Mouse (Mus musculus) liver, embryonic 13.5 days (tissue): ENCODE data around the gene Il15ra. TPM values are rescaled to one million over a fixed set of nuclear protein-coding genes. Genes with fewer than 3 reads are reported as not detected.

Source experiments
- ATAC-seq: fragments of 200-750 bp; cut with Nextera tagmentation; 2 replicates; pipeline ENCODE4 v1.8.0; 2017; ENCODE audit warnings: low read depth, mild to moderate bottlenecking, moderate number of reproducible peaks, moderate library complexity
- DNase-seq: peaks from one replicate; pipeline ENCODE4 v3.0.0; 2022
- H3K27ac ChIP-seq: fragments of 300-500 bp; sonication (generic); 2 replicates; pipeline ENCODE4 v1.5.1; 2015; ENCODE audit warnings: moderate library complexity, mild to moderate bottlenecking, inconsistent platforms
- H3K27me3 ChIP-seq: fragments of 300-500 bp; sonication (generic); 2 replicates; pipeline ENCODE4 v1.6.1; 2015; ENCODE audit warnings: mild to moderate bottlenecking, inconsistent platforms
- H3K36me3 ChIP-seq: fragments of 300-500 bp; sonication (generic); 2 replicates; pipeline ENCODE4 v1.6.1; 2015; ENCODE audit warnings: mild to moderate bottlenecking, inconsistent platforms
- H3K4me1 ChIP-seq: fragments of 300-500 bp; sonication (generic); replicated peaks from 2 replicates; pipeline ENCODE4 v1.6.1; 2015; ENCODE audit warnings: inconsistent platforms
- H3K4me2 ChIP-seq: fragments of 300-500 bp; sonication (generic); 2 replicates; pipeline ENCODE4 v1.6.1; 2015; ENCODE audit warnings: inconsistent platforms, mild to moderate bottlenecking, moderate library complexity
- H3K4me3 ChIP-seq: fragments of 300-500 bp; sonication (generic); replicated peaks from 2 replicates; pipeline ENCODE4 v1.5.1; 2015; ENCODE audit warnings: mild to moderate bottlenecking, inconsistent platforms
- H3K9ac ChIP-seq: fragments of 300-500 bp; sonication (generic); 2 replicates; pipeline ENCODE4 v1.6.1; 2015; ENCODE audit warnings: mild to moderate bottlenecking, inconsistent platforms
- H3K9me3 ChIP-seq: fragments of 300-500 bp; sonication (generic); replicated peaks from 2 replicates; pipeline ENCODE4 v1.6.1; 2016; ENCODE audit warnings: inconsistent platforms
- WGBS: fragments of 180-500 bp; shearing (Covaris S2); methylation state at CpG from one replicate; pipeline ENCODE4 v1.1.7; 2015; ENCODE audit not compliant: insufficient replicate concordance; 5-methylcytosine and 5-hydroxymethylcytosine counted together
- polyA plus RNA-seq: library from polyadenylated mRNA; unstranded; fragments of >200 nt; fragmentation: Nextera tagmentation; extraction: Ambion mirVana; gene quantifications from 2 replicates; pipeline ENCODE4 v1.2.1, GENCODE M21; 2015

Gene Il15ra
- 2.7 and 2.8 TPM in 2 replicates for polyA plus RNA-seq

GRCm38 (mm10) chr2:11705201-11706025 is at the start of gene Il15ra:
Il15ra (plus strand) TSS chr2:11705290.
- Histone ChIP-seq H3K9ac (peak within 1 kb of the TSS; percentile 72), H3K36me3 (no peaks in the 10 kb centered on the region), H3K27ac (peak within 1 kb of the TSS; percentile 29; the same call in 1 of the 2 replicates), H3K4me1 (peaks cover 26% of the 10 kb centered on the region), H3K4me3 (peak within 1 kb of the TSS; percentile 71), H3K9me3 (no peaks in the 10 kb centered on the region), H3K4me2 (peak within 1 kb of the TSS; percentile 84), H3K27me3 (peaks cover 13% of the 10 kb centered on the region)
- under 1% methylated on average over 37 of the region's 37 CpGs for WGBS
- peak; percentile 53 for ATAC-seq
- DNase-seq: no peak

- Histone ChIP-seq H3K4me1 (no peaks in the 10 kb centered on the region), H3K27me3 (no peaks in the 10 kb centered on the region), H3K4me2 (no peak overlapping the region), H3K36me3 (no peaks in the 10 kb centered on the region), H3K9me3 (no peaks in the 10 kb centered on the region), H3K27ac (no peak overlapping the region), H3K4me3 (no peak overlapping the region), H3K9ac (no peak overlapping the region)
- DNase-seq (no peak), ATAC-seq (no peak)
- whole genome bisulfite sequencing: 42% methylated on average over 2 of the region's 2 CpGs
Measured at GRCm38 (mm10) chr2:11657581-11657980, 47.5 kb upstream of the Il15ra start.

GRCm38 (mm10) chr2:11659263-11659662 is 45.8 kb upstream of the Il15ra start:
- Histone ChIP-seq H3K4me3 (no peak overlapping the region), H3K4me1 (peaks cover under 1% of the 10 kb centered on the region; the same call in 1 of the 2 replicates), H3K9ac (no peak overlapping the region), H3K27ac (no peak overlapping the region), H3K9me3 (no peaks in the 10 kb centered on the region), H3K4me2 (no peak overlapping the region), H3K36me3 (no peaks in the 10 kb centered on the region), H3K27me3 (no peaks in the 10 kb centered on the region)
- 28% methylated on average over 2 of the region's 2 CpGs for WGBS
- DNase-seq: no peak
- no peak for ATAC-seq

DNA sequence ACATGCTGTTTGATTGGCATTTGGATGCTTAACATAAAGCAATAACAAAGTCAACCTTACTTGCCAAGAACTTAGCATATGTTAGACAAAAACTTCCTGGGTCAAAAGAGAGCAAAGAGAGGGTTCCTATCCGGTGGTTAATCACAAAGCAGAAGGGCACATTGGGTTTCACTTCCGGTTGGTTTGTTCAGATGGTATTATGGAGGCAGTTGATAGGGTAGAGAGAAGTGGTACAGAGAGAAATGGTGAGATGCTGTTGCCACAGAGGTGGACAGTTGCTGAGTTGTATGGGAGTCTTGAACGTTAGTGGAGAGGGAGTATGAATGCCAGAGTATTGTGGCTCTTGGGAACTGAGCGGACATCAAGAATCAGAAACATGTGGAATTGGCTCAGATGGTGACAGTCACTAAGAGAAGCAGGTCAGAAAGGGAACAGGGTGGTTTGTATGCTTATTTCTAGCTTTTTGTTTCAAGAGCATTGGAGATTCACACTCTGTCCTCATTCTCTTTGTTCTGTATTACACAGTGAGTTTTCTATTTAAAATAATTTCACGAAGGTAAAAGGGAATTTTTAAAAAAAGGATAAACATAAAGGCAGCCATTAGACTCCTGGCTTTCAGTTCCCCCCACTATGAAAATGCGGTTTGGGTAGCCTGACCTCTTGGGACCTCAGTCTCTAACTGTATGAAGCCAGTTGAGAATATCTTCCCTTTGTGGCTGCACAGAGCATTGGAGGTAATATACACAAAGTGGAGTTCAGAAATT is 42.8 kb upstream of the Il15ra start:
- H3K9ac ChIP-seq: no peak overlapping the region
- WGBS: 58% methylated on average over 6 of the region's 6 CpGs

DNA sequence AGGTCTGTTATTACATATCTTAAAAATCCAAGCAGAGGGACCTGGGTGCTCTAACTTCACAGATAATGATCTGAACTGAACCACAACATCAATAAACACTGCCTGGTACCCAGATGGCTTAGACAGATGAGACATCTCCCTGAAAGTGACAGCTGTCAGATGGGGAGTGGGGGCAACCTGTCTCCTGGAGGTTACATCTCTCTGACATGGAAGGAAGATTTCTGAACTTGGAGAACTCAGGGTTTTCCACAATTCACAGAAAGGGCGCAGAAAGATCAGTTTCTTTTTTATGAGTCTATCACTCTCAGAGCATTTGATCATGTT is 42.2 kb upstream of the Il15ra start:
- no peak overlapping the region for H3K27ac ChIP-seq
- 72% methylated on average over 1 of the region's 1 CpGs for WGBS
- DNase-seq: no peak
- H3K9ac ChIP-seq: no peak overlapping the region
- H3K36me3 ChIP-seq: no peaks in the 10 kb centered on the region
- H3K27me3 ChIP-seq: no peaks in the 10 kb centered on the region
- H3K4me1 ChIP-seq: peaks cover 3% of the 10 kb centered on the region; the same call in 1 of the 2 replicates
- H3K4me3 ChIP-seq: no peak overlapping the region
- no peak for ATAC-seq
- H3K4me2 ChIP-seq: no peak overlapping the region
- no peaks in the 10 kb centered on the region for H3K9me3 ChIP-seq

More for the DNA sequence above, 42.8 kb upstream of the Il15ra start:
- Histone ChIP-seq H3K4me1 (peaks cover 3% of the 10 kb centered on the region; the same call in 1 of the 2 replicates), H3K4me2 (no peak overlapping the region), H3K4me3 (no peak overlapping the region), H3K9me3 (no peaks in the 10 kb centered on the region), H3K36me3 (no peaks in the 10 kb centered on the region), H3K27me3 (no peaks in the 10 kb centered on the region), H3K27ac (no peak overlapping the region)
- ATAC-seq (no peak), DNase-seq (no peak)

DNA sequence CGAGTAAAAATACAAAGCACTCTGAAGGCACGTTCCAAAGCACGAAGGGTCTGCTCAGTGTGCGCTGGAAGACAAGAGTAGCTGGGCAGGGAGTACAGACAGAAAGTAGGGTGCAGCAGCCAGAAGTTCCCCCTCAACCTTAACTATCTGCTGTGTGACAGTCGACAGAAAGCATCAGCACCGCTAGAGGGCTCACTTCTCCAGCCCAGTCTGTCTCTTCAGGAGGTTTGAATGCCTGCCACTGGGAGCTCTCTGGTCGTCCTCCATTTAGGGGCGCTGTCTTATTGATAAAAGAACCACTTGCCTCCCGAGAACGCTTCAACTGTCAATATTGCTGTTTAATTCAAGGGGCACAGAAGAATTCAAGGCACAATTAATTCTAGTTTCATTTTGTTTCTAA is 41.1 kb upstream of the Il15ra start:
- no peak overlapping the region for H3K9ac ChIP-seq
- ATAC-seq: peak; percentile 73

DNA sequence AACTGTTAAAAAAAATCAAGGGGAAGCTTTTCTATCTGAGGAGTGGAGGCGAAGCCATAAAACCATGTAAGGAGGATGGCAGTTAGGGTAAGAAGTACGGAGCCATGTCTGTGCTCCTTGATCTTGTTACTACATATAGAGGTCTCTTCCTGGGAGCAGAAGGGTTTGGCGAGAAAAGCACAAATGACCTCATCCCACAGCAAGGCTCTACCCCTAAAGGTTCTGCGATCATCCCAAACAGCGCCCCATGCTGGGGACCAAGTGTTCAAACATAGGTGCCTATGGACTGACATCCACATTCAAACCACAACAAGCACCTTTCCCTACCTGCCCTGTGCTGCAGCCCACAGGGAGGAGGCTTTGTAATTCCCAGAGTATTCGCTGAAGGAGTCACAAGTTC is 40.7 kb upstream of the Il15ra start:
- Histone ChIP-seq H3K4me2 (peak overlapping the region; percentile 45), H3K4me1 (peaks cover 3% of the 10 kb centered on the region; the same call in 1 of the 2 replicates), H3K9me3 (no peaks in the 10 kb centered on the region), H3K36me3 (no peaks in the 10 kb centered on the region), H3K27me3 (no peaks in the 10 kb centered on the region), H3K9ac (no peak overlapping the region), H3K27ac (no peak overlapping the region), H3K4me3 (peak overlapping the region; percentile 3; the same call in 1 of the 2 replicates)
- 29% methylated on average over 6 of the region's 6 CpGs for WGBS
- no peak for ATAC-seq
- no peak for DNase-seq

More for the DNA sequence above, 41.1 kb upstream of the Il15ra start:
- peak; percentile 50 for DNase-seq
- Histone ChIP-seq H3K27ac (no peak overlapping the region), H3K4me1 (peaks cover 3% of the 10 kb centered on the region; the same call in 1 of the 2 replicates), H3K4me3 (peak overlapping the region; percentile 3; the same call in 1 of the 2 replicates), H3K4me2 (peak overlapping the region; percentile 45), H3K36me3 (no peaks in the 10 kb centered on the region), H3K27me3 (no peaks in the 10 kb centered on the region), H3K9me3 (no peaks in the 10 kb centered on the region)
- 3% methylated on average over 10 of the region's 10 CpGs for WGBS

GRCm38 (mm10) chr2:11664806-11665205 is 40.3 kb upstream of the Il15ra start:
- ATAC-seq: no peak
- Histone ChIP-seq H3K4me2 (no peak overlapping the region), H3K9ac (no peak overlapping the region), H3K9me3 (no peaks in the 10 kb centered on the region), H3K4me1 (peaks cover 3% of the 10 kb centered on the region; the same call in 1 of the 2 replicates), H3K27ac (no peak overlapping the region), H3K36me3 (no peaks in the 10 kb centered on the region), H3K27me3 (no peaks in the 10 kb centered on the region), H3K4me3 (no peak overlapping the region)
- no peak for DNase-seq
- 60% methylated on average over 4 of the region's 4 CpGs for WGBS

DNA sequence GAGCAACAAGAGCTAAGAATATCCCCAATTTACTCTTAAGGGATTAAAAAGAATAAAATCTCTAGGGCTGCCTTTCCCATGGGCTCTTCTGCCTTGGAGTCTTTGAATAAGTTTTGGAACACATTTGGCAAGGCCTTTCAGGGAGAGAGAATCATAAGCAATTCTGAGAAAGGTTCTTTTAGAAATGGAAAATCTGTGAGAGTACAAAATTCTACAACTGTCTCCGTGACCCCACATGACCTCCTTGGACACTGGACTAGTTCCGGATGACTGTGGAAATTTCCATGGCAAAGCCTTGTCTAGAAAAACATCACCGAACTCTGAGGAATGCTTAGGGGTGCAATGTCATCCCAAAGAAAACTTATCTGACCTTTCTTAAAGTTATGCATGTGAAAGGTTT is 39.8 kb upstream of the Il15ra start:
- Histone ChIP-seq H3K4me3 (no peak overlapping the region), H3K4me1 (peaks cover 3% of the 10 kb centered on the region; the same call in 1 of the 2 replicates), H3K9ac (no peak overlapping the region), H3K36me3 (no peaks in the 10 kb centered on the region), H3K27ac (no peak overlapping the region), H3K27me3 (no peaks in the 10 kb centered on the region), H3K9me3 (no peaks in the 10 kb centered on the region), H3K4me2 (no peak overlapping the region)
- ATAC-seq (no peak), DNase-seq (no peak)
- WGBS: 78% methylated on average over 3 of the region's 3 CpGs

GRCm38 (mm10) chr2:11672144-11672543 is 32.9 kb upstream of the Il15ra start:
- Histone ChIP-seq H3K27ac (no peak overlapping the region), H3K27me3 (no peaks in the 10 kb centered on the region), H3K4me2 (no peak overlapping the region), H3K9ac (no peak overlapping the region), H3K9me3 (no peaks in the 10 kb centered on the region), H3K36me3 (no peaks in the 10 kb centered on the region), H3K4me3 (no peak overlapping the region), H3K4me1 (no peaks in the 10 kb centered on the region)
- WGBS: 12% methylated on average over 3 of the region's 3 CpGs
- no peak for ATAC-seq
- no peak for DNase-seq

DNA sequence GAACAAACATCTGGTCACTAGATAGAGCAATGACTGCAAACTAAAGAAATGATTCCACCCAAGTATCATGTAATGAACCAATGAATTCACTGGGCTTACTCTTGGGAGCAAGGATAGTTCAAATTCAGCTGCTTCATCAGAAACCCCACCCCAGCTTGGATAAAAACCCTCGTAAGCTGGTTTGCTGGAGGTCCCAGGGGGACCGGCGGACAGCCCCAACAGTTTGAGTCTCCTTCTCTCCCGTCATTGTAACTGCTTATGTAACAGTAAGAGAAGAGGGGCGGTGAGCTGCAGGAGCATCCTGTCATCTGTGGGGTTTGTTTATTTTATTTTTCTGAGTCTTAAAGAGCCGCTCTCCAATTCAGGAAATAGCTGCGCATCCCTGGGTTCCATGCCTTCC is 25.5 kb upstream of the Il15ra start:
- H3K27me3 ChIP-seq: no peaks in the 10 kb centered on the region
- WGBS: 53% methylated on average over 7 of the region's 7 CpGs
- no peaks in the 10 kb centered on the region for H3K36me3 ChIP-seq
- DNase-seq: no peak
- H3K4me1 ChIP-seq: no peaks in the 10 kb centered on the region
- no peak overlapping the region for H3K4me2 ChIP-seq
- no peak for ATAC-seq
- H3K9ac ChIP-seq: no peak overlapping the region
- H3K9me3 ChIP-seq: no peaks in the 10 kb centered on the region
- H3K4me3 ChIP-seq: no peak overlapping the region
- no peak overlapping the region for H3K27ac ChIP-seq
